8 mouse cellular contexts compared by ENCODE assay signal in genomic region chr7:128531031-128531430, GRCm38 (mm10). TPM values are rescaled to one million over a fixed set of nuclear protein-coding genes. Genes with fewer than 3 reads are reported as not detected.
A peak's percentile ranks its signal among the peaks of the same experiment; 100 is the strongest.
DNase-seq lines count a peak whose midpoint lies in the region; ATAC-seq and TF ChIP-seq lines count a peak whose summit lies in the region.

No protein-coding gene starts in this region.

- 21% methylated on average over 11 of the region's 11 CpGs for WGBS in forebrain, embryonic 10.5 days
- WGBS in hindbrain, postnatal 0 days, result 16% methylated on average over 11 of the region's 11 CpGs
- 17% methylated on average over 11 of the region's 11 CpGs for WGBS in neural tube, embryonic 13.5 days

- H3K4me2 ChIP-seq in hindbrain, postnatal 0 days (ENCODE audit: low read depth, low read length), result peak overlapping the region; percentile 11
- H3K4me2 ChIP-seq in neural tube, embryonic 13.5 days, result peak overlapping the region; percentile 31

- peak; percentile 97 for DNase-seq in heart, adult 11 months
- DNase-seq in heart, postnatal 25 days (ENCODE audit: low spot score), result no peak
- DNase-seq in G1E (ENCODE audit: low spot score), result no peak
- DNase-seq in forebrain, embryonic 10.5 days (ENCODE audit: extremely low spot score, low spot score), result no peak
- peak; percentile 63 for DNase-seq in hindbrain, postnatal 0 days (ENCODE audit: low spot score)
- no peak for DNase-seq in thymus, adult 18-20 months
- DNase-seq in c-Kit-positive CD71-positive TER-119-positive erythroid progenitor cells, embryonic 14.5 days (ENCODE audit: low spot score), result no peak

- peak overlapping the region; percentile 76 for H3K27ac ChIP-seq in forebrain, embryonic 10.5 days
- H3K27ac ChIP-seq in hindbrain, postnatal 0 days, result peak overlapping the region; percentile 56; the same call in 1 of the 2 replicates
- peak overlapping the region; percentile 65 for H3K27ac ChIP-seq in neural tube, embryonic 13.5 days (replicated peaks)

- peak overlapping the region; percentile 13; the same call in 1 of the 2 replicates for H3K9ac ChIP-seq in hindbrain, postnatal 0 days (replicated peaks; ENCODE audit: low read length)
- peak overlapping the region; percentile 47; the same call in 1 of the 2 replicates for H3K9ac ChIP-seq in neural tube, embryonic 13.5 days

- no peak for ATAC-seq in G1E (ENCODE audit: extremely low read depth, insufficient number of reproducible peaks, low FRiP score, poor library complexity, severe bottlenecking)
- ATAC-seq in hindbrain, postnatal 0 days, result peak; percentile 76
- ATAC-seq in neural tube, embryonic 13.5 days (ENCODE audit: low read depth), result peak; percentile 72; the same call in 1 of the 2 replicates

- TF ChIP-seq CTCF in G1E (IDR thresholded peaks at IDR 0.05; ENCODE audit: low read depth, low read length), result no peak
- TF ChIP-seq CTCF in hindbrain, postnatal 0 days (IDR thresholded peaks at IDR 0.05; ENCODE audit: low read depth), result no peak

- H3K4me3 ChIP-seq in G1E (ENCODE audit: low read depth, low read length), result peak overlapping the region; percentile 48; the same call in 1 of the 2 replicates
- H3K4me3 ChIP-seq in forebrain, embryonic 10.5 days, result peak overlapping the region; percentile 27
- H3K4me3 ChIP-seq in hindbrain, postnatal 0 days (ENCODE audit: low read length), result no peak overlapping the region
- no peak overlapping the region for H3K4me3 ChIP-seq in neural tube, embryonic 13.5 days

- peaks cover 65% of the 10 kb centered on the region for H3K36me3 ChIP-seq in G1E (replicated peaks)
- H3K36me3 ChIP-seq in forebrain, embryonic 10.5 days (replicated peaks), result no peaks in the 10 kb centered on the region; the same call in 1 of the 2 replicates
- H3K36me3 ChIP-seq in hindbrain, postnatal 0 days (ENCODE audit: insufficient read depth, low read length), result no peaks in the 10 kb centered on the region
- H3K36me3 ChIP-seq in neural tube, embryonic 13.5 days, result no peaks in the 10 kb centered on the region

- H3K27me3 ChIP-seq in G1E (ENCODE audit: insufficient read depth, low read length), result no peaks in the 10 kb centered on the region
- peaks cover 11% of the 10 kb centered on the region; the same call in 1 of the 2 replicates for H3K27me3 ChIP-seq in forebrain, embryonic 10.5 days (ENCODE audit: poor library complexity, severe bottlenecking)
- H3K27me3 ChIP-seq in hindbrain, postnatal 0 days (ENCODE audit: insufficient read depth, low read length), result no peaks in the 10 kb centered on the region
- peaks cover 4% of the 10 kb centered on the region; the same call in 1 of the 2 replicates for H3K27me3 ChIP-seq in neural tube, embryonic 13.5 days

- intact Hi-C loops in heart, postnatal 25 days (cut with DNase I), result no loop called here

- peaks cover 87% of the 10 kb centered on the region for H3K4me1 ChIP-seq in G1E (ENCODE audit: insufficient read depth, low read depth, low read length)
- H3K4me1 ChIP-seq in forebrain, embryonic 10.5 days, result peaks cover 84% of the 10 kb centered on the region
- peaks cover 39% of the 10 kb centered on the region for H3K4me1 ChIP-seq in hindbrain, postnatal 0 days (ENCODE audit: insufficient read depth, low read length)
- H3K4me1 ChIP-seq in neural tube, embryonic 13.5 days (replicated peaks), result peaks cover 75% of the 10 kb centered on the region

- no peaks in the 10 kb centered on the region for H3K9me3 ChIP-seq in G1E (replicated peaks)
- H3K9me3 ChIP-seq in forebrain, embryonic 10.5 days, result no peaks in the 10 kb centered on the region
- H3K9me3 ChIP-seq in hindbrain, postnatal 0 days (ENCODE audit: low read length), result no peaks in the 10 kb centered on the region
- no peaks in the 10 kb centered on the region for H3K9me3 ChIP-seq in neural tube, embryonic 13.5 days

RNA-seq across cellular contexts. Expression of gene Bag3, which starts 7.6 kb away (rescaled TPM):
- total RNA-seq in heart, postnatal 25 days (2021), result 100 to 1,000 TPM; 220 to 262 TPM
- total RNA-seq in G1E (2014; fragmentation: Nextera tagmentation) (17.7 and 20.9 TPM in 2 replicates), G1E (2017) (5.7 and 9.1 TPM in 2 replicates)
- 107 and 121 TPM in 2 replicates for polyA plus RNA-seq in G1E (2012)
- 6.2 and 8.1 TPM in 2 replicates for polyA plus RNA-seq in forebrain, embryonic 10.5 days (2016; fragmentation: Nextera tagmentation; extraction: Ambion mirVana)
- total RNA-seq in hindbrain, postnatal 0 days (2014; rRNA removed), result 4.5 and 6.7 TPM in 2 replicates
- polyA plus RNA-seq in hindbrain, postnatal 0 days (2015; fragmentation: Nextera tagmentation; extraction: Ambion mirVana), result 4.7 and 5.2 TPM in 2 replicates
- 3.2 and 3.6 TPM in 2 replicates for polyA plus RNA-seq in neural tube, embryonic 13.5 days (2015; fragmentation: Nextera tagmentation; extraction: Ambion mirVana)

Comparison
In these comparisons a context has a peak if more than half of its experiments do, and no peak if none do; other contexts are left out.
1. DNase-seq: peak in heart, adult 11 months (single experiment) and hindbrain, postnatal 0 days (single experiment); none in heart, postnatal 25 days (single experiment), G1E (single experiment), forebrain, embryonic 10.5 days (single experiment), thymus, adult 18-20 months (0 of 2) and c-Kit-positive CD71-positive TER-119-positive erythroid progenitor cells, embryonic 14.5 days (single experiment).
2. H3K4me3 ChIP-seq: peak in G1E (single experiment) and forebrain, embryonic 10.5 days (single experiment); none in hindbrain, postnatal 0 days (single experiment) and neural tube, embryonic 13.5 days (single experiment).
3. RNA of gene Bag3, which starts 7.6 kb away (polyA plus RNA-seq): 107 to 121 TPM in G1E; 6.2 to 8.1 TPM in forebrain, embryonic 10.5 days, 4.7 to 5.2 TPM in hindbrain, postnatal 0 days and 3.2 to 3.6 TPM in neural tube, embryonic 13.5 days; every median in the first group is over 10 times any median in the second.
4. Peak in every context shown above with its lines, with median percentiles within 50 percentile points of each other: H3K27ac ChIP-seq.